Mouse (Mus musculus) C2C12 (cell line): ENCODE data around the gene Aldh3b1. TPM values are rescaled to one million over a fixed set of nuclear protein-coding genes. Genes with fewer than 3 reads are reported as not detected.

Experiments
- H3K27me3 ChIP-seq: one replicate; pipeline ENCODE4 v1.6.1; 2011; ENCODE audit not compliant: control insufficient read depth, insufficient read depth, insufficient read length
- H3K36me3 ChIP-seq: one replicate; pipeline ENCODE4 v1.6.1; 2011; ENCODE audit not compliant: control insufficient read depth, insufficient read depth
- H3K4me3 ChIP-seq: one replicate; pipeline ENCODE4 v1.5.1; 2011; ENCODE audit warnings: mild to moderate bottlenecking, control low read depth; ENCODE audit not compliant: poor library complexity, insufficient read depth, severe bottlenecking
- H3K79me2 ChIP-seq: one replicate; pipeline ENCODE4 v1.6.1; 2011; ENCODE audit not compliant: control insufficient read depth, insufficient read depth
- H3K79me3 ChIP-seq: one replicate; pipeline ENCODE4 v1.6.1; 2011; ENCODE audit warnings: low read depth, control low read depth
- H3ac ChIP-seq: one replicate; pipeline ENCODE3; 2011; ENCODE audit warnings: low read depth; ENCODE audit not compliant: control insufficient read depth, insufficient read length
- CEBPB ChIP-seq: IDR thresholded peaks from one replicate; pipeline ENCODE4 v1.6.1; 2011; ENCODE audit warnings: low read depth, mild to moderate bottlenecking, control low read depth, moderate library complexity
- CTCF ChIP-seq: IDR thresholded peaks from one replicate; pipeline ENCODE4 v1.5.1; 2011; ENCODE audit not compliant: control insufficient read depth, insufficient read depth, insufficient read length
- FOSL1 ChIP-seq: IDR thresholded peaks from one replicate; pipeline ENCODE4 v1.8.0; 2011; ENCODE audit warnings: mild to moderate bottlenecking, low read length; ENCODE audit not compliant: poor library complexity, insufficient read depth, severe bottlenecking
- MAX ChIP-seq: IDR thresholded peaks from one replicate; pipeline ENCODE4 v1.6.1; 2011; ENCODE audit warnings: mild to moderate bottlenecking, control low read depth
- MYOD1 ChIP-seq: IDR thresholded peaks from one replicate; pipeline ENCODE4 v1.6.1; 2011; ENCODE audit warnings: low read depth; ENCODE audit not compliant: control insufficient read depth, insufficient read length
- MYOG ChIP-seq: IDR thresholded peaks from one replicate; pipeline ENCODE4 v1.6.1; 2011; ENCODE audit not compliant: control insufficient read depth, insufficient read length; ENCODE audit errors: extremely low read depth
- USF1 ChIP-seq: IDR thresholded peaks from one replicate; pipeline ENCODE4 v1.6.1; 2011; ENCODE audit warnings: low read depth, mild to moderate bottlenecking, control low read depth, moderate library complexity
- polyA plus RNA-seq: library from polyadenylated mRNA; unstranded; fragments of >200 nt; fragmentation: generic; extraction: Trizol; gene quantifications from one replicate; pipeline ENCODE4 v1.2.1, GENCODE M21; 2012; ENCODE audit warnings: missing spikeins

Aldh3b1 gene
- polyA plus RNA-seq, 1 experiment = 6.9 TPM

DNA sequence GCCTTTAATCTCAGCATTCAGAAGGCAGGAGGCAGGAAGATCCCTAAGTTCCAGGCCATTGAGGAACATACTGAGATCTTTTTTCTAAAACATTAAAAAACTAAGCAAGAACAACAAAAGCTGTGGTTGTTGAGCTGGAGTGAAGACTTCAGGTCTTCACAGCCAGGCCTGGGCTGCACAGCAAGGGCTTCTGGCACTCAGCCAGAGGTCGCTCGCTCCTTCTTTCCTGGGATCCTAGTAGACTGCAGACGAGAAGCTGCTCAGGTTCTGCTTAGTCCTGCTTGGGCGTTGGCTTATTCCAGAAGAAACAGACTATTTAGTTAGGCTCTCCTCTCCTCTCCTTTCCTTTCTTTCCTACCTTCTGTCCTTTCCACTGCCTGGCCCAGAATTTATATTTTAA is 57.2 kb downstream of the Aldh3b1 start:
- Histone ChIP-seq H3K27me3 (no peaks in the 10 kb centered on the region), H3K36me3 (peaks cover 12% of the 10 kb centered on the region), H3K4me3 (no peak overlapping the region), H3ac (no peak overlapping the region), H3K79me2 (peaks cover 53% of the 10 kb centered on the region), H3K79me3 (peaks cover 17% of the 10 kb centered on the region)
- TF ChIP-seq USF1 (no peak), MYOD1 (no peak), FOSL1 (no peak), CEBPB (no peak), MAX (no peak), CTCF (no peak), MYOG (no peak)

- H3ac ChIP-seq = no peak overlapping the region
- peaks cover 17% of the 10 kb centered on the region for H3K79me3 ChIP-seq
- H3K36me3 ChIP-seq = peaks cover 16% of the 10 kb centered on the region
- no peaks in the 10 kb centered on the region for H3K27me3 ChIP-seq
- no peak for TF ChIP-seq MYOD1
- no peak for TF ChIP-seq MYOG
- no peak for TF ChIP-seq MAX
- TF ChIP-seq CEBPB = no peak
- no peak for TF ChIP-seq USF1
- no peak for TF ChIP-seq CTCF
- no peak for TF ChIP-seq FOSL1
- no peak overlapping the region for H3K4me3 ChIP-seq
- peaks cover 53% of the 10 kb centered on the region for H3K79me2 ChIP-seq
Measured at GRCm38 (mm10) chr19:3871468-3871867, 58.1 kb downstream of the Aldh3b1 start.

- peaks cover 70% of the 10 kb centered on the region for H3K79me2 ChIP-seq
- peaks cover 26% of the 10 kb centered on the region for H3K79me3 ChIP-seq
- H3K36me3 ChIP-seq = peaks cover 24% of the 10 kb centered on the region
- H3ac ChIP-seq = no peak overlapping the region
- no peaks in the 10 kb centered on the region for H3K27me3 ChIP-seq
- H3K4me3 ChIP-seq = no peak overlapping the region
- no peak for TF ChIP-seq MAX
- TF ChIP-seq CEBPB = no peak
- TF ChIP-seq MYOG = no peak
- TF ChIP-seq FOSL1 = no peak
- TF ChIP-seq USF1 = no peak
- no peak for TF ChIP-seq MYOD1
- no peak for TF ChIP-seq CTCF
Measured at GRCm38 (mm10) chr19:3868290-3868689, 61.3 kb downstream of the Aldh3b1 start.

DNA sequence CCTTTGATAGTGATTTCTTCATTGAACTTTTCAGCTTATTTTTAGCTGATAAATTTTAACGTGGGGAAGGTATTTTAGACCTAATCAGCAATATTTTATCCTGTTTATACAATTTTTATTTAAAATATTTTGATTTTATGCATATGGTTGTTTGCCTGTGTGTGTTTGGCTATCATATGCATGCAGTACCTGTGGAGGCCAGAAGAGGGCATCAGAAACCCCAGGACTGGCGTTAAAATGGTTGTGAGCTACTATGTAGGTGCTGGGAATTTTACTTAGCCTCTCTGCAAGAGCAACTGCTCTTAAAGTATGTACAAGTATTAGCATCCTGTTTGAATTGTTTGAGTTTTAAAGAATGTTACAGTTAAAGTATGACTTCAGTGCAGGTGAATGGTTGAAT is 64.6 kb downstream of the Aldh3b1 start:
- TF ChIP-seq FOSL1 (no peak), MYOD1 (no peak), CEBPB (no peak), MYOG (no peak), MAX (no peak), CTCF (no peak), USF1 (no peak)
- Histone ChIP-seq H3K79me3 (peaks cover 47% of the 10 kb centered on the region), H3K36me3 (peaks cover 19% of the 10 kb centered on the region), H3K4me3 (no peak overlapping the region), H3K79me2 (peaks cover 73% of the 10 kb centered on the region), H3ac (no peak overlapping the region), H3K27me3 (no peaks in the 10 kb centered on the region)

Other genes with a start within 250 kb of the Aldh3b1 start
- 33.8 TPM for gene Lrp5, start 243.2 kb downstream of the Aldh3b1 start, polyA plus RNA-seq
- 61.9 TPM for gene 1810055G02Rik, start 221.5 kb downstream of the Aldh3b1 start, polyA plus RNA-seq
- gene Kmt5b, start 162.4 kb downstream of the Aldh3b1 start, polyA plus RNA-seq = 5.6 TPM
- 30.9 TPM for gene Chka, start 78.0 kb downstream of the Aldh3b1 start, polyA plus RNA-seq
- 61.1 TPM for gene Tcirg1, start 22.7 kb downstream of the Aldh3b1 start, polyA plus RNA-seq
- gene Ndufs8, start 17.0 kb downstream of the Aldh3b1 start, polyA plus RNA-seq = 309 TPM
- gene Unc93b1, start 5.4 kb upstream of the Aldh3b1 start, polyA plus RNA-seq = 0.29 TPM
- gene Aldh3b3, start 28.8 kb upstream of the Aldh3b1 start, polyA plus RNA-seq = not detected
- not detected for gene Aldh3b2, start 42.5 kb upstream of the Aldh3b1 start, polyA plus RNA-seq
- gene Acy3, start 56.8 kb upstream of the Aldh3b1 start, polyA plus RNA-seq = 3.5 TPM
- 0.02 TPM for gene Tbx10, start 62.9 kb upstream of the Aldh3b1 start, polyA plus RNA-seq
- gene Nudt8, start 70.8 kb upstream of the Aldh3b1 start, polyA plus RNA-seq = 28.1 TPM
- gene Gm49405, start 70.8 kb upstream of the Aldh3b1 start, polyA plus RNA-seq = 0.28 TPM
- gene Doc2g, start 73.5 kb upstream of the Aldh3b1 start, polyA plus RNA-seq = 0.98 TPM
- 254 TPM for gene Ndufv1, start 83.0 kb upstream of the Aldh3b1 start, polyA plus RNA-seq
- gene Gstp1, start 108.2 kb upstream of the Aldh3b1 start, polyA plus RNA-seq = 863 TPM
- 7.2 TPM for gene Gstp2, start 116.2 kb upstream of the Aldh3b1 start, polyA plus RNA-seq
- gene Gstp3, start 129.8 kb upstream of the Aldh3b1 start, polyA plus RNA-seq = 0.09 TPM
- gene Cabp2, start 151.8 kb upstream of the Aldh3b1 start, polyA plus RNA-seq = not detected
- 134 TPM for gene Cdk2ap2, start 167.4 kb upstream of the Aldh3b1 start, polyA plus RNA-seq
- 43.1 TPM for gene Pitpnm1, start 170.2 kb upstream of the Aldh3b1 start, polyA plus RNA-seq
- 208 TPM for gene Aip, start 196.1 kb upstream of the Aldh3b1 start, polyA plus RNA-seq
- gene Gpr152, start 210.0 kb upstream of the Aldh3b1 start, polyA plus RNA-seq = not detected
- 0.04 TPM for gene Cabp4, start 214.2 kb upstream of the Aldh3b1 start, polyA plus RNA-seq
- 257 TPM for gene Coro1b, start 218.8 kb upstream of the Aldh3b1 start, polyA plus RNA-seq
- 5.8 TPM for gene Ptprcap, start 223.8 kb upstream of the Aldh3b1 start, polyA plus RNA-seq
- 19.7 TPM for gene Rps6kb2, start 233.5 kb upstream of the Aldh3b1 start, polyA plus RNA-seq
- gene Carns1, start 245.7 kb upstream of the Aldh3b1 start, polyA plus RNA-seq = 2.1 TPM